Mouse (Mus musculus): Measurements from ENCODE around the gene Abtb1. TPM values are rescaled to one million over a fixed set of nuclear protein-coding genes. Genes with fewer than 3 reads are reported as not detected.

The Abtb1 gene
- polyA plus RNA-seq, 1 experiment: 21.3 TPM

DNA sequence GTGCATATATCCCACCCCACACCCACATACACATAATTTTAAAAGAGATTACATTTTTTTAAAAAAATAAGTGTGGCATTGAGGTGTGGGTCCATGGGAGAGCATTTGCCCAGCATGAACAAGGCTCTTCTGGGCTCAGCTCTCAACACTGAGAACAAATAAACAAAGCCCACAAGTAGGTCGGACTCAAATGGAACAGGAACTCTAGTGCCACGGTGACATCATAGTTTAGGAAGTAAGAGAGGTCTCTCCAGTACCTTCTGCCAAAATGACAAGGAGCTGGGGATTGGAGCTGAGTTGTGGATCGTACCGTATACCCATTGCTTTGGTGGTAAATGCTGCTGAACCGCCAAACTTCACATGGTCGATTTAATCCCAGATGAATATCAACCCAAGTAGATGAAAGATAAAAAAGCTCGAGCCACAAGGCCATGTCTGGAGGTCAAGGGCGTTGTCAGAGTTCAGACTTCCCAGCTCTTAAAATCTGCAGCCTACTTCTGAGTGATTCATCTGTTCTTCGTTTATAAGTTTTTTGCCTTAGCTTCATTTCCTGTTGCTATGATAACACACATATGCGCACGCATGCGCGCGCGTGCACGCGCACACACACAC, 36.7 kb downstream of the Abtb1 start:
- H3K4me1 ChIP-seq (ENCODE audit: control insufficient read depth): peaks cover 43% of the 10 kb centered on the region

DNA sequence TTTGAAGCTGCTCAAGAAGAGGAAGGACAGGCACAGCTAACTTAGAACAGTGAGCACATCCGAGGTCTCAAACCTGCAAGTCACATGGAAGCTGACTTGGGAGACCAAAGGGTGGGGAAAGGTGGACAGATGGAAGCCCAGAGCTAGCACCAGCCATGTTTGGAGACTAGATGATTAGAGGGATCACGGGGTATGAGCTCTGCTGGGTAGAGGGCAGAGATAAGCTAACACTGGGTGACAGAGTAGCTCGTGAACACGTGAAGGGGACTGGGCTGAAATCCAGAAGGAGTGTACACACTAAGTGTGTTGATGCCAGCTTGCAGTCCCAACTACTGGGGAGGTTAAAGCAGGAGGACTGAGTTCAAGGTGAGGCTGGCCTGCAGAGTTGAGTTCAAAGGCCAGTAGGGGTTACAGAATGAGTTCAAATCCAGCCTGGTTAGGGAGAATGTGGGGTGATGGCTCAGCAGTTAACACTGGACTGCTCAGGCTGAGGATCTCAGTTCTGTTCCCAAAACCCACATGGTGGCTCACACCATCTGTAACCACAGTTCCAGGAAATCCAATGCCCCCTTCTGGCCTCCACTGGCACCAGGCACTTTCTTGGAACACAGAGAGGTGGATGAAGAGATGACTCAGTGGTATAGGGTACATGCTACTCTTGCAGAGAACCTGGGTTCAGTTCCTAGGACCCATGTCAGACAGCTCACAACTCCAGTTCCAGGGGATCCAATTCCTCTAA, 37.7 kb downstream of the Abtb1 start:
- peaks cover 95% of the 10 kb centered on the region for H3K36me3 ChIP-seq (ENCODE audit: control insufficient read depth)
- peaks cover 41% of the 10 kb centered on the region for H3K4me1 ChIP-seq (ENCODE audit: control insufficient read depth)
- H3K9me3 ChIP-seq (ENCODE audit: control insufficient read depth, low read length): no peaks in the 10 kb centered on the region; the same call in 1 of the 2 replicates
- H3K27me3 ChIP-seq (ENCODE audit: control insufficient read depth): no peaks in the 10 kb centered on the region
- TF ChIP-seq GATA1 (IDR thresholded peaks at IDR 0.05; ENCODE audit: low read length) (no peak), TAL1 (IDR thresholded peaks at IDR 0.05; ENCODE audit: low read length) (no peak)
- no peak overlapping the region for H3K4me3 ChIP-seq (replicated peaks)

More for the DNA sequence above, 36.7 kb downstream of the Abtb1 start:
- TF ChIP-seq TAL1 (IDR thresholded peaks at IDR 0.05; ENCODE audit: low read length): no peak
- TF ChIP-seq GATA1 (IDR thresholded peaks at IDR 0.05; ENCODE audit: low read length): no peak
- H3K36me3 ChIP-seq (ENCODE audit: control insufficient read depth): peaks cover 95% of the 10 kb centered on the region
- H3K9me3 ChIP-seq (ENCODE audit: control insufficient read depth, low read length): no peaks in the 10 kb centered on the region; the same call in 1 of the 2 replicates
- no peak overlapping the region for H3K4me3 ChIP-seq (replicated peaks)
- H3K27me3 ChIP-seq (ENCODE audit: control insufficient read depth): no peaks in the 10 kb centered on the region

- peaks cover 41% of the 10 kb centered on the region for H3K4me1 ChIP-seq (ENCODE audit: control insufficient read depth)
- no peak overlapping the region for H3K4me3 ChIP-seq (replicated peaks)
- TF ChIP-seq TAL1 (IDR thresholded peaks at IDR 0.05; ENCODE audit: low read length): no peak
- TF ChIP-seq GATA1 (IDR thresholded peaks at IDR 0.05; ENCODE audit: low read length): no peak
These were observed 38.7 kb downstream of the Abtb1 start for GRCm38 (mm10) chr6:88803051-88803450.

GRCm38 (mm10) chr6:88800735-88801134, 41.0 kb downstream of the Abtb1 start:
- H3K36me3 ChIP-seq (ENCODE audit: control insufficient read depth): peaks cover 91% of the 10 kb centered on the region
- H3K4me1 ChIP-seq (ENCODE audit: control insufficient read depth): peaks cover 38% of the 10 kb centered on the region
- no peak for TF ChIP-seq GATA1 (IDR thresholded peaks at IDR 0.05; ENCODE audit: low read length)
- no peak for TF ChIP-seq TAL1 (IDR thresholded peaks at IDR 0.05; ENCODE audit: low read length)
- no peaks in the 10 kb centered on the region for H3K27me3 ChIP-seq (ENCODE audit: control insufficient read depth)
- no peak overlapping the region for H3K4me3 ChIP-seq (replicated peaks)
- H3K9me3 ChIP-seq (ENCODE audit: control insufficient read depth, low read length): no peaks in the 10 kb centered on the region

More at GRCm38 (mm10) chr6:88803051-88803450, 38.7 kb downstream of the Abtb1 start:
- Histone ChIP-seq H3K9me3 (ENCODE audit: control insufficient read depth, low read length) (no peaks in the 10 kb centered on the region; the same call in 1 of the 2 replicates), H3K36me3 (ENCODE audit: control insufficient read depth) (peaks cover 95% of the 10 kb centered on the region), H3K27me3 (ENCODE audit: control insufficient read depth) (no peaks in the 10 kb centered on the region)

DNA sequence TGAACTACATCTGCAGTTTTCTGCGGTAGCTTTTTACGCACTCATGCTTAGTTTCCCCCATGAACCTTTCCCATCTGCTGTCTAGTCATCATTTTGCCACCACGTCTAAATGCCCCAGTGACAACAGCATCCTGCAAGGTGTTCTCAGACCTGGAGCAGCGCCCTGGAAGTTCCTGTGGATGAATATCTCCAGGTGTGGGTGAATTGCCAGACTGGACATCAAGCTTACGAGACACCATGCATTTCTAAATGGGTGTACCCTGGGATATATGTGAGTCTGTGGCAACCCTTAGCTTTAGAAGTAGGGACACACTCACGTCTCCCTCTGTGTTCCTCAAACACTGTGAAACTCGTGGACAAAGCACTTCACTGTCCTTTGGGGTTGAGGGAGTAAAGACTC, 41.6 kb downstream of the Abtb1 start:
- no peak for TF ChIP-seq TAL1 (IDR thresholded peaks at IDR 0.05; ENCODE audit: low read length)
- no peak for TF ChIP-seq GATA1 (IDR thresholded peaks at IDR 0.05; ENCODE audit: low read length)
- H3K4me1 ChIP-seq (ENCODE audit: control insufficient read depth): peaks cover 40% of the 10 kb centered on the region
- H3K9me3 ChIP-seq (ENCODE audit: control insufficient read depth, low read length): no peaks in the 10 kb centered on the region
- H3K27me3 ChIP-seq (ENCODE audit: control insufficient read depth): no peaks in the 10 kb centered on the region
- peaks cover 87% of the 10 kb centered on the region for H3K36me3 ChIP-seq (ENCODE audit: control insufficient read depth)
- no peak overlapping the region for H3K4me3 ChIP-seq (replicated peaks)

DNA sequence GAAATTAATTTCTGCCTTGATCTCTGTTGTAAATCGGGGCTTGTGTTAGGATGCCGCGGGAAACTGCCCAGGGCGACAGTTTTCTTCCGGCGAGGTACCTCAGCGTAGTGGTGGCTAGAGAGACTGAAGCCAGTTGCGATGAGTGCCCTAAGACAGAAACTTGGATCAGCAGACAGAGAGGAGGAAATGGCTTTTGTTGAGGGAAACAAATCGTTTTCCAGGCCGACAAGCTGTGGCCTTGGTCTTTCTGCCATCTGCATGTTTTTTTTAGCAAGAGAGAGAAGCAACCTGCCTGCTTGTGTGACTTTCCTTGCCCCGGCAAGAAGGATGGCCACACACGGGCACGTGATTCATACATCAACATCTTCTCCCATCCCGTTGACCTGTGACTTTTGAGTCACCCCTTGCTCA, 47.2 kb downstream of the Abtb1 start:
- Histone ChIP-seq H3K4me1 (ENCODE audit: control insufficient read depth) (peaks cover 26% of the 10 kb centered on the region), H3K36me3 (ENCODE audit: control insufficient read depth) (peaks cover 77% of the 10 kb centered on the region), H3K27me3 (ENCODE audit: control insufficient read depth) (no peaks in the 10 kb centered on the region), H3K9me3 (ENCODE audit: control insufficient read depth, low read length) (no peaks in the 10 kb centered on the region), H3K4me3 (replicated peaks) (no peak overlapping the region)
- no peak for TF ChIP-seq GATA1 (IDR thresholded peaks at IDR 0.05; ENCODE audit: low read length)
- TF ChIP-seq TAL1 (IDR thresholded peaks at IDR 0.05; ENCODE audit: low read length): no peak

GRCm38 (mm10) chr6:88793872-88794271, 47.9 kb downstream of the Abtb1 start:
- H3K27me3 ChIP-seq (ENCODE audit: control insufficient read depth): no peaks in the 10 kb centered on the region
- TF ChIP-seq GATA1 (IDR thresholded peaks at IDR 0.05; ENCODE audit: low read length) (no peak), TAL1 (IDR thresholded peaks at IDR 0.05; ENCODE audit: low read length) (no peak)
- peaks cover 77% of the 10 kb centered on the region for H3K36me3 ChIP-seq (ENCODE audit: control insufficient read depth)
- no peaks in the 10 kb centered on the region for H3K9me3 ChIP-seq (ENCODE audit: control insufficient read depth, low read length)
- no peak overlapping the region for H3K4me3 ChIP-seq (replicated peaks)
- peaks cover 33% of the 10 kb centered on the region for H3K4me1 ChIP-seq (ENCODE audit: control insufficient read depth)

- peaks cover 38% of the 10 kb centered on the region for H3K4me1 ChIP-seq (ENCODE audit: control insufficient read depth)
- no peak for TF ChIP-seq TAL1 (IDR thresholded peaks at IDR 0.05; ENCODE audit: low read length)
- no peak for TF ChIP-seq GATA1 (IDR thresholded peaks at IDR 0.05; ENCODE audit: low read length)
- peaks cover 77% of the 10 kb centered on the region for H3K36me3 ChIP-seq (ENCODE audit: control insufficient read depth)
- no peaks in the 10 kb centered on the region for H3K9me3 ChIP-seq (ENCODE audit: control insufficient read depth, low read length)
- H3K4me3 ChIP-seq (replicated peaks): no peak overlapping the region
- no peaks in the 10 kb centered on the region for H3K27me3 ChIP-seq (ENCODE audit: control insufficient read depth)
These were observed 48.5 kb downstream of the Abtb1 start for GRCm38 (mm10) chr6:88793243-88793642.

DNA sequence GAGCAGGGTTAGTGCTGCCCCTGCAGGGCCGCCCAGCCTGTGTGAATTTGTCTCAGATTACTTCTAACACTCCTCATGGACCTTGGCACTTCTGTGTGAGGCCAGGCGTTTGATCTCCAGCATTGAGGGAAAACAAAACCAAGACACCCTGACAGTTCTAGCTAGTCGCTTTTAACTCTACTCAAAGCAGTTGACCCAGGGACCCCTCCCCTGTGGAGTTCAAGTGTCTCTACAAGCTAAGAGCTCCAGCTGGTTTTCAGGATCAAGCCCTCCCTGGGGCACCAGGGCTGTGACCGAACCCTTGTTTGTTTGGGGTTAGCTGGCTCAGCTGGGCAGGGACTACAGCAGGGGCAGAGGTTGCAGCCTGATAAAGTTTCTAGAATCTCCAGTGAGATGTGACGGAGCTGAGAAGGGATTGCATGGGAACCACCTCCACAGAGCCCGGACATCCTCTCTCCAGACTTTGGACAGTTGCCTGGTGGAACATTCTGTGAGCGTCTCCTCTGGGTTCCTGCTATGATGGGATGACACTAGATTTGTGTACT, 49.6 kb downstream of the Abtb1 start:
- TF ChIP-seq TAL1 (IDR thresholded peaks at IDR 0.05; ENCODE audit: low read length): no peak
- no peak for TF ChIP-seq GATA1 (IDR thresholded peaks at IDR 0.05; ENCODE audit: low read length)
- Histone ChIP-seq H3K36me3 (ENCODE audit: control insufficient read depth) (peaks cover 79% of the 10 kb centered on the region), H3K4me3 (replicated peaks) (no peak overlapping the region), H3K27me3 (ENCODE audit: control insufficient read depth) (no peaks in the 10 kb centered on the region), H3K9me3 (ENCODE audit: control insufficient read depth, low read length) (no peaks in the 10 kb centered on the region), H3K4me1 (ENCODE audit: control insufficient read depth) (peaks cover 39% of the 10 kb centered on the region)
